Mouse (Mus musculus) forebrain, embryonic 16.5 days (tissue): Measurements from ENCODE around the gene Fgfr2. TPM values are rescaled to one million over a fixed set of nuclear protein-coding genes. Genes with fewer than 3 reads are reported as not detected.

Source experiments
- ATAC-seq: fragments of 200-750 bp; cut with Nextera tagmentation; 2 replicates; pipeline ENCODE4 v1.8.0; 2017; ENCODE audit warnings: mild to moderate bottlenecking, moderate library complexity
- H3K27ac ChIP-seq: fragments of 300-500 bp; sonication (generic); 2 replicates; pipeline ENCODE4 v1.5.1; 2014; ENCODE audit warnings: low read length, control low read depth
- H3K27me3 ChIP-seq: fragments of 300-500 bp; sonication (generic); replicated peaks from 2 replicates; pipeline ENCODE4 v1.6.1; 2014; ENCODE audit warnings: low read length; ENCODE audit not compliant: control insufficient read depth, insufficient read depth
- H3K36me3 ChIP-seq: fragments of 300-500 bp; sonication (generic); 2 replicates; pipeline ENCODE4 v1.6.1; 2014; ENCODE audit not compliant: control insufficient read depth, insufficient read depth
- H3K4me1 ChIP-seq: fragments of 300-500 bp; sonication (generic); replicated peaks from 2 replicates; pipeline ENCODE4 v1.6.1; 2014; ENCODE audit warnings: low read length; ENCODE audit not compliant: control insufficient read depth, insufficient read depth
- H3K4me2 ChIP-seq: fragments of 300-500 bp; sonication (generic); 2 replicates; pipeline ENCODE4 v1.6.1; 2014; ENCODE audit warnings: mild to moderate bottlenecking, low read length, control low read depth
- H3K4me3 ChIP-seq: fragments of 300-500 bp; sonication (generic); replicated peaks from 2 replicates; pipeline ENCODE4 v1.5.1; 2014; ENCODE audit warnings: mild to moderate bottlenecking, low read length, control low read depth
- H3K9ac ChIP-seq: fragments of 300-500 bp; sonication (generic); replicated peaks from 2 replicates; pipeline ENCODE4 v1.6.1; 2014; ENCODE audit warnings: low read depth, low read length, control low read depth
- H3K9me3 ChIP-seq: fragments of 300-500 bp; sonication (generic); 2 replicates; pipeline ENCODE4 v1.6.1; 2016; ENCODE audit warnings: low read length; ENCODE audit not compliant: control insufficient read depth
- WGBS: fragments of 180-500 bp; shearing (Covaris S2); extraction: QIAGEN DNeasy Blood & Tissue Kit; methylation state at CpG from one replicate; pipeline ENCODE4 v1.1.7; 2014; 5-methylcytosine and 5-hydroxymethylcytosine counted together
- polyA plus RNA-seq: library from polyadenylated mRNA; unstranded; fragments of >200 nt; fragmentation: Nextera tagmentation; extraction: Ambion mirVana; gene quantifications from 2 replicates; pipeline ENCODE4 v1.2.1, GENCODE M21; 2015

Gene Fgfr2
- polyA plus RNA-seq, 1 experiment from 2014 or later = 39.2 TPM

GRCm38 (mm10) chr7:130944766-130945475 lies 2178.2 kb downstream of the Fgfr2 start:
- Histone ChIP-seq H3K4me1 (peaks cover 8% of the 10 kb centered on the region), H3K9ac (no peak overlapping the region), H3K4me2 (no peak overlapping the region), H3K27me3 (no peaks in the 10 kb centered on the region), H3K4me3 (no peak overlapping the region), H3K9me3 (no peaks in the 10 kb centered on the region), H3K36me3 (no peaks in the 10 kb centered on the region), H3K27ac (no peak overlapping the region)
- no peak for ATAC-seq
- 89% methylated on average over 11 of the region's 11 CpGs for WGBS

GRCm38 (mm10) chr7:130943280-130943895 lies 2179.8 kb downstream of the Fgfr2 start:
- 93% methylated on average over 9 of the region's 9 CpGs for WGBS

GRCm38 (mm10) chr7:130940733-130941132 lies 2182.4 kb downstream of the Fgfr2 start:
- Histone ChIP-seq H3K4me3 (no peak overlapping the region), H3K27ac (no peak overlapping the region), H3K36me3 (no peaks in the 10 kb centered on the region), H3K4me1 (peaks cover 12% of the 10 kb centered on the region), H3K4me2 (no peak overlapping the region), H3K27me3 (peaks cover 26% of the 10 kb centered on the region), H3K9ac (no peak overlapping the region), H3K9me3 (no peaks in the 10 kb centered on the region)
- no peak for ATAC-seq
- WGBS = 74% methylated on average over 8 of the region's 8 CpGs

More at GRCm38 (mm10) chr7:130943280-130943895, 2179.8 kb downstream of the Fgfr2 start:
- H3K27ac ChIP-seq = no peak overlapping the region
- H3K36me3 ChIP-seq = no peaks in the 10 kb centered on the region
- H3K9ac ChIP-seq = no peak overlapping the region
- no peaks in the 10 kb centered on the region for H3K9me3 ChIP-seq
- no peak overlapping the region for H3K4me2 ChIP-seq
- H3K27me3 ChIP-seq = no peaks in the 10 kb centered on the region
- no peak overlapping the region for H3K4me3 ChIP-seq
- ATAC-seq = no peak
- H3K4me1 ChIP-seq = no peaks in the 10 kb centered on the region

- 93% methylated on average over 8 of the region's 8 CpGs for WGBS
- no peak overlapping the region for H3K4me3 ChIP-seq
- no peak for ATAC-seq
- peaks cover 20% of the 10 kb centered on the region for H3K4me1 ChIP-seq
- H3K9me3 ChIP-seq = no peaks in the 10 kb centered on the region
- no peak overlapping the region for H3K9ac ChIP-seq
- H3K4me2 ChIP-seq = no peak overlapping the region
- H3K36me3 ChIP-seq = no peaks in the 10 kb centered on the region
- H3K27ac ChIP-seq = no peak overlapping the region
- H3K27me3 ChIP-seq = peaks cover 43% of the 10 kb centered on the region
Measured at GRCm38 (mm10) chr7:130938896-130939295, 2184.3 kb downstream of the Fgfr2 start.

- no peak overlapping the region for H3K27ac ChIP-seq
- H3K4me1 ChIP-seq = peaks cover 20% of the 10 kb centered on the region
- H3K36me3 ChIP-seq = no peaks in the 10 kb centered on the region
- peaks cover 50% of the 10 kb centered on the region for H3K27me3 ChIP-seq
- H3K4me2 ChIP-seq = no peak overlapping the region
- no peak overlapping the region for H3K4me3 ChIP-seq
- WGBS = 57% methylated on average over 4 of the region's 4 CpGs
- H3K9me3 ChIP-seq = no peaks in the 10 kb centered on the region
- no peak for ATAC-seq
- no peak overlapping the region for H3K9ac ChIP-seq
Measured at GRCm38 (mm10) chr7:130938005-130938404, 2185.1 kb downstream of the Fgfr2 start.

GRCm38 (mm10) chr7:130937266-130937841 lies 2185.8 kb downstream of the Fgfr2 start:
- peaks cover 52% of the 10 kb centered on the region for H3K27me3 ChIP-seq
- 24% methylated on average over 12 of the region's 12 CpGs for WGBS
- H3K4me2 ChIP-seq = peak overlapping the region; percentile 75
- ATAC-seq = no peak
- peaks cover 20% of the 10 kb centered on the region for H3K4me1 ChIP-seq
- no peak overlapping the region for H3K27ac ChIP-seq
- H3K4me3 ChIP-seq = no peak overlapping the region; the same call in 1 of the 2 replicates
- no peaks in the 10 kb centered on the region for H3K9me3 ChIP-seq
- no peaks in the 10 kb centered on the region for H3K36me3 ChIP-seq
- H3K9ac ChIP-seq = no peak overlapping the region

- peak overlapping the region; percentile 53 for H3K9ac ChIP-seq
- peaks cover 2% of the 10 kb centered on the region; the same call in 1 of the 2 replicates for H3K9me3 ChIP-seq
- ATAC-seq = peak; percentile 55
- peaks cover 20% of the 10 kb centered on the region for H3K4me1 ChIP-seq
- peaks cover 52% of the 10 kb centered on the region for H3K27me3 ChIP-seq
- H3K4me2 ChIP-seq = peak overlapping the region; percentile 75
- H3K4me3 ChIP-seq = peak overlapping the region; percentile 50
- no peak overlapping the region for H3K27ac ChIP-seq
- H3K36me3 ChIP-seq = no peaks in the 10 kb centered on the region
- 1% methylated on average over 49 of the region's 49 CpGs for WGBS
Measured at GRCm38 (mm10) chr7:130936472-130936951, 2186.6 kb downstream of the Fgfr2 start.

GRCm38 (mm10) chr7:130935793-130936471 lies 2187.2 kb downstream of the Fgfr2 start, which contains the start of gene Htra1:
Htra1 (plus strand) TSS chr7:130936111.
- Histone ChIP-seq H3K9me3 (peaks cover 2% of the 10 kb centered on the region; the same call in 1 of the 2 replicates), H3K27ac (no peak within 1 kb of the TSS), H3K4me1 (peaks cover 20% of the 10 kb centered on the region), H3K27me3 (peaks cover 52% of the 10 kb centered on the region), H3K9ac (peak within 1 kb of the TSS; percentile 53), H3K4me3 (peak within 1 kb of the TSS; percentile 50), H3K4me2 (peak within 1 kb of the TSS; percentile 75), H3K36me3 (no peaks in the 10 kb centered on the region)
- ATAC-seq = peak; percentile 86
- under 1% methylated on average over 70 of the region's 70 CpGs for WGBS

GRCm38 (mm10) chr7:130935421-130935792 lies 2187.7 kb downstream of the Fgfr2 start:
- Histone ChIP-seq H3K4me2 (peak overlapping the region; percentile 75), H3K27me3 (peaks cover 52% of the 10 kb centered on the region), H3K27ac (no peak overlapping the region), H3K36me3 (no peaks in the 10 kb centered on the region), H3K4me1 (peaks cover 20% of the 10 kb centered on the region), H3K9ac (peak overlapping the region; percentile 53; the same call in 1 of the 2 replicates), H3K4me3 (peak overlapping the region; percentile 50), H3K9me3 (peaks cover 2% of the 10 kb centered on the region; the same call in 1 of the 2 replicates)
- 12% methylated on average over 16 of the region's 16 CpGs for WGBS
- ATAC-seq = peak; percentile 6; the same call in 1 of the 2 replicates
